Mouse (Mus musculus): ENCODE data around the gene Mcoln3. TPM values are rescaled to one million over a fixed set of nuclear protein-coding genes. Genes with fewer than 3 reads are reported as not detected.
A peak's percentile ranks its signal among the peaks of the same experiment; 100 is the strongest.

Gene Mcoln3
- polyA plus RNA-seq, 1 experiment: not detected

- 85% methylated on average over 7 of the region's 7 CpGs for WGBS
- Histone ChIP-seq H3K4me1 (ENCODE audit: control insufficient read depth, insufficient read depth, low read length) (no peaks in the 10 kb centered on the region), H3K27ac (ENCODE audit: control insufficient read depth, insufficient read depth, low read depth, low read length, poor library complexity) (no peak overlapping the region), H3K4me3 (replicated peaks; ENCODE audit: control insufficient read depth, low read depth, low read length) (no peak overlapping the region)
- TF ChIP-seq POLR2A (IDR thresholded peaks at IDR 0.05; ENCODE audit: borderline replicate concordance, control insufficient read depth, low read depth, low read length): no peak
- TF ChIP-seq CTCF (IDR thresholded peaks at IDR 0.05; ENCODE audit: control insufficient read depth, insufficient read depth, low read length): no peak
Observed at GRCm38 (mm10) chr3:146140276-146140675, 23.0 kb downstream of the Mcoln3 start.

- 74% methylated on average over 7 of the region's 7 CpGs for WGBS
- no peak overlapping the region for H3K4me3 ChIP-seq (replicated peaks; ENCODE audit: control insufficient read depth, low read depth, low read length)
- H3K27ac ChIP-seq (ENCODE audit: control insufficient read depth, insufficient read depth, low read depth, low read length, poor library complexity): no peak overlapping the region
- H3K4me1 ChIP-seq (ENCODE audit: control insufficient read depth, insufficient read depth, low read length): no peaks in the 10 kb centered on the region; the same call in 1 of the 2 replicates
- TF ChIP-seq CTCF (IDR thresholded peaks at IDR 0.05; ENCODE audit: control insufficient read depth, insufficient read depth, low read length): no peak
- no peak for TF ChIP-seq POLR2A (IDR thresholded peaks at IDR 0.05; ENCODE audit: borderline replicate concordance, control insufficient read depth, low read depth, low read length)
Observed at GRCm38 (mm10) chr3:146142523-146142922, 25.3 kb downstream of the Mcoln3 start.

- Histone ChIP-seq H3K27ac (ENCODE audit: control insufficient read depth, insufficient read depth, low read depth, low read length, poor library complexity) (no peak overlapping the region), H3K4me1 (ENCODE audit: control insufficient read depth, insufficient read depth, low read length) (no peaks in the 10 kb centered on the region; the same call in 1 of the 2 replicates), H3K4me3 (replicated peaks; ENCODE audit: control insufficient read depth, low read depth, low read length) (no peak overlapping the region)
- no peak for TF ChIP-seq POLR2A (IDR thresholded peaks at IDR 0.05; ENCODE audit: borderline replicate concordance, control insufficient read depth, low read depth, low read length)
- peak; percentile 22; the same call in 1 of the 2 replicates for TF ChIP-seq CTCF (IDR thresholded peaks at IDR 0.05; ENCODE audit: control insufficient read depth, insufficient read depth, low read length)
- 51% methylated on average over 5 of the region's 5 CpGs for WGBS
Observed at GRCm38 (mm10) chr3:146145501-146145900, 28.3 kb downstream of the Mcoln3 start.

GRCm38 (mm10) chr3:146146131-146146530, 28.9 kb downstream of the Mcoln3 start:
- 33% methylated on average over 5 of the region's 5 CpGs for WGBS
- Histone ChIP-seq H3K27ac (ENCODE audit: control insufficient read depth, insufficient read depth, low read depth, low read length, poor library complexity) (no peak overlapping the region), H3K4me3 (replicated peaks; ENCODE audit: control insufficient read depth, low read depth, low read length) (no peak overlapping the region), H3K4me1 (ENCODE audit: control insufficient read depth, insufficient read depth, low read length) (no peaks in the 10 kb centered on the region; the same call in 1 of the 2 replicates)
- TF ChIP-seq POLR2A (IDR thresholded peaks at IDR 0.05; ENCODE audit: borderline replicate concordance, control insufficient read depth, low read depth, low read length) (no peak), CTCF (IDR thresholded peaks at IDR 0.05; ENCODE audit: control insufficient read depth, insufficient read depth, low read length) (no peak)

- Histone ChIP-seq H3K27ac (ENCODE audit: control insufficient read depth, insufficient read depth, low read depth, low read length, poor library complexity) (peak within 1 kb of the TSS; percentile 67), H3K4me3 (replicated peaks; ENCODE audit: control insufficient read depth, low read depth, low read length) (peak within 1 kb of the TSS; percentile 61), H3K4me1 (ENCODE audit: control insufficient read depth, insufficient read depth, low read length) (no peaks in the 10 kb centered on the region; the same call in 1 of the 2 replicates)
- 11% methylated on average over 34 of the region's 34 CpGs for WGBS
- TF ChIP-seq POLR2A (IDR thresholded peaks at IDR 0.05; ENCODE audit: borderline replicate concordance, control insufficient read depth, low read depth, low read length): 0 out of 2 replicates have a peak, but pooled peaks have one; percentile 33
- TF ChIP-seq CTCF (IDR thresholded peaks at IDR 0.05; ENCODE audit: control insufficient read depth, insufficient read depth, low read length): no peak
Observed at GRCm38 (mm10) chr3:146149156-146150057, 32.2 kb downstream of the Mcoln3 start, which contains the start of gene Mcoln2. Gene Mcoln2, plus strand, starts transcription at chr3:146149833.

- WGBS: under 1% methylated on average over 26 of the region's 26 CpGs
- Histone ChIP-seq H3K4me1 (ENCODE audit: control insufficient read depth, insufficient read depth, low read length) (no peaks in the 10 kb centered on the region; the same call in 1 of the 2 replicates), H3K4me3 (replicated peaks; ENCODE audit: control insufficient read depth, low read depth, low read length) (peak overlapping the region; percentile 61), H3K27ac (ENCODE audit: control insufficient read depth, insufficient read depth, low read depth, low read length, poor library complexity) (peak overlapping the region; percentile 67)
- TF ChIP-seq POLR2A (IDR thresholded peaks at IDR 0.05; ENCODE audit: borderline replicate concordance, control insufficient read depth, low read depth, low read length) (no peak), CTCF (IDR thresholded peaks at IDR 0.05; ENCODE audit: control insufficient read depth, insufficient read depth, low read length) (no peak)
Observed at GRCm38 (mm10) chr3:146150058-146150400, 32.8 kb downstream of the Mcoln3 start.

- peak overlapping the region; percentile 1 for H3K27ac ChIP-seq (ENCODE audit: control insufficient read depth, insufficient read depth, low read depth, low read length, poor library complexity)
- TF ChIP-seq CTCF (IDR thresholded peaks at IDR 0.05; ENCODE audit: control insufficient read depth, insufficient read depth, low read length): no peak
- no peak for TF ChIP-seq POLR2A (IDR thresholded peaks at IDR 0.05; ENCODE audit: borderline replicate concordance, control insufficient read depth, low read depth, low read length)
- H3K4me3 ChIP-seq (replicated peaks; ENCODE audit: control insufficient read depth, low read depth, low read length): no peak overlapping the region
Observed at GRCm38 (mm10) chr3:146150560-146150959, 33.3 kb downstream of the Mcoln3 start.

GRCm38 (mm10) chr3:146151328-146151727, 34.1 kb downstream of the Mcoln3 start:
- WGBS: 83% methylated on average over 10 of the region's 10 CpGs
- Histone ChIP-seq H3K27ac (ENCODE audit: control insufficient read depth, insufficient read depth, low read depth, low read length, poor library complexity) (no peak overlapping the region), H3K4me1 (ENCODE audit: control insufficient read depth, insufficient read depth, low read length) (no peaks in the 10 kb centered on the region; the same call in 1 of the 2 replicates), H3K4me3 (replicated peaks; ENCODE audit: control insufficient read depth, low read depth, low read length) (no peak overlapping the region)
- TF ChIP-seq POLR2A (IDR thresholded peaks at IDR 0.05; ENCODE audit: borderline replicate concordance, control insufficient read depth, low read depth, low read length) (no peak), CTCF (IDR thresholded peaks at IDR 0.05; ENCODE audit: control insufficient read depth, insufficient read depth, low read length) (no peak)

More at GRCm38 (mm10) chr3:146150560-146150959, 33.3 kb downstream of the Mcoln3 start:
- 5% methylated on average over 11 of the region's 11 CpGs for WGBS
- H3K4me1 ChIP-seq (ENCODE audit: control insufficient read depth, insufficient read depth, low read length): no peaks in the 10 kb centered on the region; the same call in 1 of the 2 replicates

All from bone marrow, adult 2 months (tissue).